Mouse (Mus musculus) fat pad, adult 2 months (tissue): ENCODE data around the gene 1700009N14Rik.

Experiments
- DNase-seq: peaks from one replicate; pipeline ENCODE4 v3.0.0-alpha.2; 2011; ENCODE audit warnings: low read depth, low spot score; ENCODE audit errors: extremely low read depth

1700009N14Rik gene

DNA sequence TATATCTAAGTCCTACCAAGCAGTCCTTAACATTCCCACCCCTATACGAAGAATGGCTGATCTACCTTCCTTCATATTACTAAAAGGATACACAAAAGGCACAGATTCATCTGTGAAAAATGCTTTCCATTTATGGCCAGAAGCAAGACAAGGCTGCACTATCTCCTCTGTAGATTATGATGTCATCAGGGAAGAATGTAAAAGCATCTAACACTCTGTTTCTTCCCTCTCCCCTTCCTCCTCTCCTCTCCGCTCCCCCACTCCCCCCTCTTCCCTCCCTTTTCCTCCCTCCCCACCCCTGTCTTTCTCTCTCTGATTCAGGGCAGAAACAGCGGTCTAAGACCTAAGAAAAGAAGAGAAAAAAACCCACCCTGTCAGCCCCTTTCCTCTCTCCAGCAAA is at the start of gene 1700009N14Rik:
Gene 1700009N14Rik (plus strand): TSS at position 227 of the 400 bp plus-strand sequence.
- no peak for DNase-seq

DNA sequence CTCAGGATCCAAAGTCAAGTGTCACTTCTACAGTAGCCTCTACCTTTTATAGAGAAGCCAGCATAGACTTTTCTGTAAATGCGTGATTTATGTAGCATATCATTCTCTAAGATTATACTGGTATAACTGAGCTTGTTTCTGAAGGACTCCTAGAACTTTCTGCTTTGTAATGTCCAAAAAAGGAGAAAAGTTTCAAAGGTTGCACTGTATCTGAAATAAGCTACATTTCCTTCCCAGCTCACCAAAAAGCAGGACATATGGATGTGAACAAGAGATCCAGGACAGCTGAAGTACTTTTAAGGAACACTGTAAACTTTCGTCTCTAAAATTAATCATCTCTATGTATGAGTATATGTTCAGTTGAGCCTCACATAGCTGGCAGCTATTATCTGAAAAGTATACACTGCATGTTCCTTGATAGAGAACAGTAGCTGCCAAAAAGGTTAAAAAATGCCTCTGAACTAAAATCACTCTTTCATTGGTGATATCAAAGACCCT is 12.2 kb upstream of the 1700009N14Rik start:
- no peak for DNase-seq

- no peak for DNase-seq
Measured at GRCm38 (mm10) chr4:39474291-39474690, 24.2 kb downstream of the 1700009N14Rik start.

- no peak for DNase-seq
Measured at GRCm38 (mm10) chr4:39486393-39486792, 36.3 kb downstream of the 1700009N14Rik start.

- no peak for DNase-seq
Measured at GRCm38 (mm10) chr4:39493596-39493995, 43.5 kb downstream of the 1700009N14Rik start.

- DNase-seq, result no peak
Measured at GRCm38 (mm10) chr4:39495875-39496274, 45.8 kb downstream of the 1700009N14Rik start.
